Mouse (Mus musculus): Measurements from ENCODE around the gene Kank1. TPM values are rescaled to one million over a fixed set of nuclear protein-coding genes. Genes with fewer than 3 reads are reported as not detected.

Kank1 gene
- polyA plus RNA-seq, 1 experiment from 2014 or later, result 2.4 TPM

- ATAC-seq, result no peak
- Histone ChIP-seq H3K9me3 (replicated peaks; ENCODE audit: control insufficient read depth, low read length) (no peaks in the 10 kb centered on the region), H3K4me2 (ENCODE audit: low read length) (no peak overlapping the region), H3K27ac (ENCODE audit: low read depth, low read length) (no peak overlapping the region), H3K27me3 (replicated peaks; ENCODE audit: control insufficient read depth, insufficient read depth, low read length) (no peaks in the 10 kb centered on the region), H3K36me3 (ENCODE audit: control insufficient read depth, insufficient read depth, low read length) (no peaks in the 10 kb centered on the region), H3K4me1 (ENCODE audit: control insufficient read depth, insufficient read depth, low read length) (no peaks in the 10 kb centered on the region), H3K4me3 (ENCODE audit: low read depth, low read length) (no peak overlapping the region), H3K9ac (ENCODE audit: low read length) (no peak overlapping the region)
- 86% methylated on average over 8 of the region's 8 CpGs for WGBS
- no peak for DNase-seq (ENCODE audit: low spot score)
These were observed 9.3 kb downstream of the Kank1 start for GRCm38 (mm10) chr19:25246062-25246461.

GRCm38 (mm10) chr19:25247858-25248552 lies 11.2 kb downstream of the Kank1 start:
- no peak overlapping the region for H3K4me2 ChIP-seq (ENCODE audit: low read length)
- H3K4me1 ChIP-seq (ENCODE audit: control insufficient read depth, insufficient read depth, low read length), result no peaks in the 10 kb centered on the region
- H3K36me3 ChIP-seq (ENCODE audit: control insufficient read depth, insufficient read depth, low read length), result no peaks in the 10 kb centered on the region
- DNase-seq (ENCODE audit: low spot score), result no peak
- no peaks in the 10 kb centered on the region for H3K9me3 ChIP-seq (replicated peaks; ENCODE audit: control insufficient read depth, low read length)
- ATAC-seq, result no peak
- no peak overlapping the region for H3K27ac ChIP-seq (ENCODE audit: low read depth, low read length)
- WGBS, result 91% methylated on average over 14 of the region's 14 CpGs
- no peaks in the 10 kb centered on the region for H3K27me3 ChIP-seq (replicated peaks; ENCODE audit: control insufficient read depth, insufficient read depth, low read length)
- no peak overlapping the region for H3K9ac ChIP-seq (ENCODE audit: low read length)
- no peak overlapping the region for H3K4me3 ChIP-seq (ENCODE audit: low read depth, low read length)

DNA sequence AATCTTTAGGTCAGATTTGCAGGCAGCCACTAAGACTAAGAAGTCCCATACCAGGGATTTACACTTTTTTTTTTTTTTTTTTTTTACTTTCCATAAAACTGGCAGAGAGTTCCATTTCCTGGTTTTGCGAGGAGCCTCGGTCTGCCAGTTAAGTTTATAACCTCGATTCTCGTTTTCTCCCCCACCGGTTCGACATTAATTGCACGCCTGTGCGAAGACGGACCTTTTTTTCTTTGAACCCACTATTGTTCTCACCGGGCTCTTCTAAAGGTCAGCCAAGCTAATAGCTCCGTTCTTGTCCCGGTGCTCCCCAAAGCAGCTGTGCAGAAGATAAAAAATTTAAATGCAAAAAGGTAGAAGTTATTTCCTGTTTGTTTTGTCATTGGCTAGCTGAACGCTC lies 12.5 kb downstream of the Kank1 start:
- no peak overlapping the region for H3K9ac ChIP-seq (ENCODE audit: low read length)
- H3K4me1 ChIP-seq (ENCODE audit: control insufficient read depth, insufficient read depth, low read length), result no peaks in the 10 kb centered on the region
- no peak for DNase-seq (ENCODE audit: low spot score)
- no peaks in the 10 kb centered on the region for H3K36me3 ChIP-seq (ENCODE audit: control insufficient read depth, insufficient read depth, low read length)
- 16% methylated on average over 13 of the region's 13 CpGs for WGBS
- ATAC-seq, result no peak
- no peak overlapping the region for H3K27ac ChIP-seq (ENCODE audit: low read depth, low read length)
- no peaks in the 10 kb centered on the region for H3K9me3 ChIP-seq (replicated peaks; ENCODE audit: control insufficient read depth, low read length)
- H3K27me3 ChIP-seq (replicated peaks; ENCODE audit: control insufficient read depth, insufficient read depth, low read length), result no peaks in the 10 kb centered on the region
- H3K4me3 ChIP-seq (ENCODE audit: low read depth, low read length), result no peak overlapping the region
- H3K4me2 ChIP-seq (ENCODE audit: low read length), result no peak overlapping the region

GRCm38 (mm10) chr19:25251610-25252140 lies 14.9 kb downstream of the Kank1 start:
- DNase-seq (ENCODE audit: low spot score), result no peak
- no peak overlapping the region for H3K4me3 ChIP-seq (ENCODE audit: low read depth, low read length)

DNA sequence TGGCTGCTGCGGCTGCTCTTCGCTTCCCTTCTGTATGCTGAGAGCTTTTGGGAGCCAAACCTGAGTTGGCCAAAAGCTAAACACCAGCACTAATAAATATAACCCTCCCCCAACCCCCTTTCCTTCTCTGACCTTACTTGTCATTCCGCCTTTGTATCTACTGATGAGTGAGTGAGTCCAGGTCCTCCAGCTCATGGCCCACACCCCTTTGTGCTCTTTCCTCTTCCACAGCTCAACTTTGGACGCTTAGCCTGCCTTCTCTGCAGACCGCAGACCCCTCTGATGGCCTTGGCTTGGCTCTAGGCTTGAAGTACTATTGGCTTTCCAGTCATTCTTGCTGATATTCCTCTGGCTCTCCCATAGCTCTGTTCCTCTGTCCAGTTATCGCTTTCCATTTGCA lies 16.4 kb downstream of the Kank1 start:
- no peaks in the 10 kb centered on the region for H3K27me3 ChIP-seq (replicated peaks; ENCODE audit: control insufficient read depth, insufficient read depth, low read length)
- WGBS, result 97% methylated on average over 6 of the region's 6 CpGs
- ATAC-seq (no peak), DNase-seq (ENCODE audit: low spot score) (no peak)
- H3K9me3 ChIP-seq (replicated peaks; ENCODE audit: control insufficient read depth, low read length), result no peaks in the 10 kb centered on the region
- no peak overlapping the region for H3K9ac ChIP-seq (ENCODE audit: low read length)
- H3K4me2 ChIP-seq (ENCODE audit: low read length), result no peak overlapping the region
- no peaks in the 10 kb centered on the region for H3K36me3 ChIP-seq (ENCODE audit: control insufficient read depth, insufficient read depth, low read length)
- no peaks in the 10 kb centered on the region for H3K4me1 ChIP-seq (ENCODE audit: control insufficient read depth, insufficient read depth, low read length)
- no peak overlapping the region for H3K27ac ChIP-seq (ENCODE audit: low read depth, low read length)
- no peak overlapping the region for H3K4me3 ChIP-seq (ENCODE audit: low read depth, low read length)

More at GRCm38 (mm10) chr19:25251610-25252140, 14.9 kb downstream of the Kank1 start:
- Histone ChIP-seq H3K9me3 (replicated peaks; ENCODE audit: control insufficient read depth, low read length) (no peaks in the 10 kb centered on the region), H3K9ac (ENCODE audit: low read length) (no peak overlapping the region), H3K36me3 (ENCODE audit: control insufficient read depth, insufficient read depth, low read length) (no peaks in the 10 kb centered on the region), H3K27me3 (replicated peaks; ENCODE audit: control insufficient read depth, insufficient read depth, low read length) (no peaks in the 10 kb centered on the region), H3K4me2 (ENCODE audit: low read length) (no peak overlapping the region), H3K27ac (ENCODE audit: low read depth, low read length) (no peak overlapping the region), H3K4me1 (ENCODE audit: control insufficient read depth, insufficient read depth, low read length) (no peaks in the 10 kb centered on the region)
- 85% methylated on average over 3 of the region's 3 CpGs for WGBS
- no peak for ATAC-seq

GRCm38 (mm10) chr19:25253628-25254027 lies 16.9 kb downstream of the Kank1 start:
- Histone ChIP-seq H3K4me2 (ENCODE audit: low read length) (no peak overlapping the region), H3K4me1 (ENCODE audit: control insufficient read depth, insufficient read depth, low read length) (no peaks in the 10 kb centered on the region), H3K36me3 (ENCODE audit: control insufficient read depth, insufficient read depth, low read length) (no peaks in the 10 kb centered on the region), H3K9ac (ENCODE audit: low read length) (no peak overlapping the region), H3K27me3 (replicated peaks; ENCODE audit: control insufficient read depth, insufficient read depth, low read length) (no peaks in the 10 kb centered on the region), H3K9me3 (replicated peaks; ENCODE audit: control insufficient read depth, low read length) (no peaks in the 10 kb centered on the region), H3K4me3 (ENCODE audit: low read depth, low read length) (no peak overlapping the region), H3K27ac (ENCODE audit: low read depth, low read length) (no peak overlapping the region)
- no peak for ATAC-seq
- DNase-seq (ENCODE audit: low spot score), result no peak
- 91% methylated on average over 3 of the region's 3 CpGs for WGBS

GRCm38 (mm10) chr19:25258321-25258720 lies 21.5 kb downstream of the Kank1 start:
- 86% methylated on average over 6 of the region's 6 CpGs for WGBS
- no peaks in the 10 kb centered on the region for H3K36me3 ChIP-seq (ENCODE audit: control insufficient read depth, insufficient read depth, low read length)
- H3K9me3 ChIP-seq (replicated peaks; ENCODE audit: control insufficient read depth, low read length), result no peaks in the 10 kb centered on the region
- H3K9ac ChIP-seq (ENCODE audit: low read length), result no peak overlapping the region
- H3K27ac ChIP-seq (ENCODE audit: low read depth, low read length), result no peak overlapping the region
- no peak for DNase-seq (ENCODE audit: low spot score)
- no peak overlapping the region for H3K4me2 ChIP-seq (ENCODE audit: low read length)
- no peak overlapping the region for H3K4me3 ChIP-seq (ENCODE audit: low read depth, low read length)
- H3K4me1 ChIP-seq (ENCODE audit: control insufficient read depth, insufficient read depth, low read length), result no peaks in the 10 kb centered on the region
- no peak for ATAC-seq
- H3K27me3 ChIP-seq (replicated peaks; ENCODE audit: control insufficient read depth, insufficient read depth, low read length), result no peaks in the 10 kb centered on the region

DNA sequence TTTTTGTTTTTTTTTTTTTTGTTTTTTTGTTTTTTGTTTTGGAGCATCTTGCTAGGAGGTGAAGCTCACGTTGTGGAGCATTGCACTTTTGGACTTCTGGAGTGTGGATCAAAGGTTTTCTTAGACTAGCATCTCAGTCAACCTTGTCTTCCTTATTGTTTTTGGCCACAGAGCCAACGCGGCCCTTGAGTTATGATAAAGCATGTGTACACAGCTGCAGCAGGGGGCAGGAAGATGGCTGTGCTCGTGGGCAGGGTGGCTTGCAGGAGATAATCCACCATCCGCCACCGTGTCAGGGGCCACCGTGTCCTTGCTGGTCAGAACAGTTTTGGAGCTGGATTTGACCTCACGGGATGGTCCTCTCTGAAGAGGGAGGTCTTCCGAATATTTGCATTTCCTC lies 29.4 kb downstream of the Kank1 start:
- H3K4me3 ChIP-seq (ENCODE audit: low read depth, low read length), result no peak overlapping the region
- ATAC-seq (no peak), DNase-seq (ENCODE audit: low spot score) (no peak)

DNA sequence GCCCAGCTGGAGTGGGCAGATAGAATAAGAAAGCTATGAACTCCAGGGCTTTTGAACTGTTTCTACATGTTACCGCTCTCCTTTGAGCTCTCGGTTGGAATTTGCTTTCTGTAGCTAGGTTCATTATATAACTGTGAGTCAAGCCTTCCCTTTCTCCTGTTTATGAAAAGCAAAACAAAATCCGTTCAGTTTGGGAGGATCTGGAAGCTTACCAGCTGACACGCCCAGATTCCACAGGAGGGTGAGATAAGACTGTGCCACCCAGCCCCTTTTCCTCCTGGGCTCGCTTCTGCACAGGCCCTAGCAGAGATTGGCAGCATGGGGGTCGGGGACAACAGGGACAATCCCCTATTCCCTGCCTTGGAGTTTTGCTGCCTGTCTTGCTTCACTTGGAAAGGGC lies 30.5 kb downstream of the Kank1 start:
- DNase-seq (ENCODE audit: low spot score) (no peak), ATAC-seq (no peak)
- WGBS, result 20% methylated on average over 6 of the region's 6 CpGs
- H3K4me2 ChIP-seq (ENCODE audit: low read length), result no peak overlapping the region
- no peaks in the 10 kb centered on the region for H3K27me3 ChIP-seq (replicated peaks; ENCODE audit: control insufficient read depth, insufficient read depth, low read length)
- H3K9me3 ChIP-seq (replicated peaks; ENCODE audit: control insufficient read depth, low read length), result no peaks in the 10 kb centered on the region
- no peak overlapping the region for H3K9ac ChIP-seq (ENCODE audit: low read length)
- H3K36me3 ChIP-seq (ENCODE audit: control insufficient read depth, insufficient read depth, low read length), result no peaks in the 10 kb centered on the region
- H3K27ac ChIP-seq (ENCODE audit: low read depth, low read length), result no peak overlapping the region
- no peak overlapping the region for H3K4me3 ChIP-seq (ENCODE audit: low read depth, low read length)
- peaks cover 2% of the 10 kb centered on the region; the same call in 1 of the 2 replicates for H3K4me1 ChIP-seq (ENCODE audit: control insufficient read depth, insufficient read depth, low read length)

More for the DNA sequence above, 29.4 kb downstream of the Kank1 start:
- Histone ChIP-seq H3K4me1 (ENCODE audit: control insufficient read depth, insufficient read depth, low read length) (peaks cover 2% of the 10 kb centered on the region; the same call in 1 of the 2 replicates), H3K4me2 (ENCODE audit: low read length) (no peak overlapping the region), H3K9ac (ENCODE audit: low read length) (no peak overlapping the region), H3K27ac (ENCODE audit: low read depth, low read length) (no peak overlapping the region), H3K9me3 (replicated peaks; ENCODE audit: control insufficient read depth, low read length) (no peaks in the 10 kb centered on the region), H3K36me3 (ENCODE audit: control insufficient read depth, insufficient read depth, low read length) (no peaks in the 10 kb centered on the region), H3K27me3 (replicated peaks; ENCODE audit: control insufficient read depth, insufficient read depth, low read length) (no peaks in the 10 kb centered on the region)
- WGBS, result 66% methylated on average over 9 of the region's 9 CpGs
